Mouse (Mus musculus): ENCODE results near the gene Prg4. TPM values are rescaled to one million over a fixed set of nuclear protein-coding genes. Genes with fewer than 3 reads are reported as not detected.

The Prg4 gene
- polyA plus RNA-seq, 1 experiment = 1.8 TPM

GRCm38 (mm10) chr1:150438641-150439040, 27.3 kb downstream of the Prg4 start:
- H3K27me3 ChIP-seq (ENCODE audit: control insufficient read depth, insufficient read depth, low read length, poor library complexity, severe bottlenecking) = no peaks in the 10 kb centered on the region
- no peak overlapping the region for H3K4me3 ChIP-seq (ENCODE audit: low read depth, low read length)
- peaks cover 56% of the 10 kb centered on the region for H3K36me3 ChIP-seq (ENCODE audit: control insufficient read depth, insufficient read depth, low read length, poor library complexity, severe bottlenecking)
- H3K9me3 ChIP-seq (replicated peaks; ENCODE audit: control insufficient read depth, insufficient read depth, low read length, poor library complexity, severe bottlenecking) = no peaks in the 10 kb centered on the region
- no peak overlapping the region for H3K27ac ChIP-seq (ENCODE audit: insufficient read depth, low read length)
- H3K4me1 ChIP-seq (ENCODE audit: control insufficient read depth, insufficient read depth, low read length) = no peaks in the 10 kb centered on the region
- no peak overlapping the region for H3K9ac ChIP-seq (ENCODE audit: low read depth, poor library complexity, severe bottlenecking)
- TF ChIP-seq CTCF (IDR thresholded peaks at IDR 0.05; ENCODE audit: low read depth, low read length) (no peak), POLR2A (IDR thresholded peaks at IDR 0.05; ENCODE audit: insufficient read depth, low read length) (no peak), EP300 (IDR thresholded peaks at IDR 0.05; ENCODE audit: insufficient read depth, low read depth, low read length) (no peak)

- Histone ChIP-seq H3K27ac (ENCODE audit: insufficient read depth, low read length) (no peak overlapping the region), H3K4me3 (ENCODE audit: low read depth, low read length) (no peak overlapping the region), H3K9me3 (replicated peaks; ENCODE audit: control insufficient read depth, insufficient read depth, low read length, poor library complexity, severe bottlenecking) (no peaks in the 10 kb centered on the region), H3K36me3 (ENCODE audit: control insufficient read depth, insufficient read depth, low read length, poor library complexity, severe bottlenecking) (peaks cover 76% of the 10 kb centered on the region), H3K27me3 (ENCODE audit: control insufficient read depth, insufficient read depth, low read length, poor library complexity, severe bottlenecking) (no peaks in the 10 kb centered on the region), H3K4me1 (ENCODE audit: control insufficient read depth, insufficient read depth, low read length) (no peaks in the 10 kb centered on the region), H3K9ac (ENCODE audit: low read depth, poor library complexity, severe bottlenecking) (no peak overlapping the region)
- TF ChIP-seq POLR2A (IDR thresholded peaks at IDR 0.05; ENCODE audit: insufficient read depth, low read length) = no peak
- TF ChIP-seq EP300 (IDR thresholded peaks at IDR 0.05; ENCODE audit: insufficient read depth, low read depth, low read length) = no peak
- no peak for TF ChIP-seq CTCF (IDR thresholded peaks at IDR 0.05; ENCODE audit: low read depth, low read length)
Observed at GRCm38 (mm10) chr1:150426216-150426615, 39.7 kb downstream of the Prg4 start.

- H3K9me3 ChIP-seq (replicated peaks; ENCODE audit: control insufficient read depth, insufficient read depth, low read length, poor library complexity, severe bottlenecking) = no peaks in the 10 kb centered on the region
- TF ChIP-seq POLR2A (IDR thresholded peaks at IDR 0.05; ENCODE audit: insufficient read depth, low read length) = no peak
- no peak for TF ChIP-seq CTCF (IDR thresholded peaks at IDR 0.05; ENCODE audit: low read depth, low read length)
- TF ChIP-seq EP300 (IDR thresholded peaks at IDR 0.05; ENCODE audit: insufficient read depth, low read depth, low read length) = no peak
- peaks cover 75% of the 10 kb centered on the region for H3K36me3 ChIP-seq (ENCODE audit: control insufficient read depth, insufficient read depth, low read length, poor library complexity, severe bottlenecking)
- H3K27me3 ChIP-seq (ENCODE audit: control insufficient read depth, insufficient read depth, low read length, poor library complexity, severe bottlenecking) = no peaks in the 10 kb centered on the region
- no peak overlapping the region for H3K9ac ChIP-seq (ENCODE audit: low read depth, poor library complexity, severe bottlenecking)
- H3K4me3 ChIP-seq (ENCODE audit: low read depth, low read length) = no peak overlapping the region
- no peak overlapping the region for H3K27ac ChIP-seq (ENCODE audit: insufficient read depth, low read length)
- no peaks in the 10 kb centered on the region for H3K4me1 ChIP-seq (ENCODE audit: control insufficient read depth, insufficient read depth, low read length)
Observed at GRCm38 (mm10) chr1:150425665-150426064, 40.3 kb downstream of the Prg4 start.

GRCm38 (mm10) chr1:150418426-150418825, 47.5 kb downstream of the Prg4 start:
- Histone ChIP-seq H3K4me1 (ENCODE audit: control insufficient read depth, insufficient read depth, low read length) (no peaks in the 10 kb centered on the region), H3K36me3 (ENCODE audit: control insufficient read depth, insufficient read depth, low read length, poor library complexity, severe bottlenecking) (peaks cover 72% of the 10 kb centered on the region), H3K9me3 (replicated peaks; ENCODE audit: control insufficient read depth, insufficient read depth, low read length, poor library complexity, severe bottlenecking) (no peaks in the 10 kb centered on the region), H3K9ac (ENCODE audit: low read depth, poor library complexity, severe bottlenecking) (no peak overlapping the region), H3K27ac (ENCODE audit: insufficient read depth, low read length) (no peak overlapping the region), H3K4me3 (ENCODE audit: low read depth, low read length) (no peak overlapping the region), H3K27me3 (ENCODE audit: control insufficient read depth, insufficient read depth, low read length, poor library complexity, severe bottlenecking) (no peaks in the 10 kb centered on the region)
- no peak for TF ChIP-seq POLR2A (IDR thresholded peaks at IDR 0.05; ENCODE audit: insufficient read depth, low read length)
- no peak for TF ChIP-seq CTCF (IDR thresholded peaks at IDR 0.05; ENCODE audit: low read depth, low read length)
- TF ChIP-seq EP300 (IDR thresholded peaks at IDR 0.05; ENCODE audit: insufficient read depth, low read depth, low read length) = no peak

- H3K4me3 ChIP-seq (ENCODE audit: low read depth, low read length) = no peak overlapping the region
- no peak overlapping the region for H3K9ac ChIP-seq (ENCODE audit: low read depth, poor library complexity, severe bottlenecking)
- no peaks in the 10 kb centered on the region for H3K27me3 ChIP-seq (ENCODE audit: control insufficient read depth, insufficient read depth, low read length, poor library complexity, severe bottlenecking)
- no peaks in the 10 kb centered on the region for H3K4me1 ChIP-seq (ENCODE audit: control insufficient read depth, insufficient read depth, low read length)
- TF ChIP-seq EP300 (IDR thresholded peaks at IDR 0.05; ENCODE audit: insufficient read depth, low read depth, low read length) (no peak), CTCF (IDR thresholded peaks at IDR 0.05; ENCODE audit: low read depth, low read length) (no peak), POLR2A (IDR thresholded peaks at IDR 0.05; ENCODE audit: insufficient read depth, low read length) (no peak)
- peaks cover 71% of the 10 kb centered on the region for H3K36me3 ChIP-seq (ENCODE audit: control insufficient read depth, insufficient read depth, low read length, poor library complexity, severe bottlenecking)
- H3K9me3 ChIP-seq (replicated peaks; ENCODE audit: control insufficient read depth, insufficient read depth, low read length, poor library complexity, severe bottlenecking) = no peaks in the 10 kb centered on the region
- no peak overlapping the region for H3K27ac ChIP-seq (ENCODE audit: insufficient read depth, low read length)
Observed at GRCm38 (mm10) chr1:150416006-150416405, 50.0 kb downstream of the Prg4 start.

GRCm38 (mm10) chr1:150409996-150410395, 56.0 kb downstream of the Prg4 start:
- no peak overlapping the region for H3K4me3 ChIP-seq (ENCODE audit: low read depth, low read length)
- peaks cover 61% of the 10 kb centered on the region for H3K36me3 ChIP-seq (ENCODE audit: control insufficient read depth, insufficient read depth, low read length, poor library complexity, severe bottlenecking)
- H3K9me3 ChIP-seq (replicated peaks; ENCODE audit: control insufficient read depth, insufficient read depth, low read length, poor library complexity, severe bottlenecking) = no peaks in the 10 kb centered on the region

More at GRCm38 (mm10) chr1:150409996-150410395, 56.0 kb downstream of the Prg4 start:
- TF ChIP-seq POLR2A (IDR thresholded peaks at IDR 0.05; ENCODE audit: insufficient read depth, low read length) (no peak), CTCF (IDR thresholded peaks at IDR 0.05; ENCODE audit: low read depth, low read length) (no peak), EP300 (IDR thresholded peaks at IDR 0.05; ENCODE audit: insufficient read depth, low read depth, low read length) (no peak)
- H3K9ac ChIP-seq (ENCODE audit: low read depth, poor library complexity, severe bottlenecking) = no peak overlapping the region
- H3K27me3 ChIP-seq (ENCODE audit: control insufficient read depth, insufficient read depth, low read length, poor library complexity, severe bottlenecking) = no peaks in the 10 kb centered on the region
- no peaks in the 10 kb centered on the region for H3K4me1 ChIP-seq (ENCODE audit: control insufficient read depth, insufficient read depth, low read length)
- no peak overlapping the region for H3K27ac ChIP-seq (ENCODE audit: insufficient read depth, low read length)
